Mouse (Mus musculus) gastrocnemius, postnatal 14 days (tissue): Measurements from ENCODE around the gene Hist1h1a. TPM values are rescaled to one million over a fixed set of nuclear protein-coding genes. Genes with fewer than 3 reads are reported as not detected.
"Not testable (repeated sequence)": the region's sequence is repeated elsewhere in the genome, so short reads cannot be mapped to it uniquely, and the experiment has no call there.

ENCODE experiments used
- DNase-seq: peaks from one replicate; pipeline ENCODE4 v3.0.0; 2021; ENCODE audit warnings: mixed read lengths
- intact Hi-C: fragments of 180-260 bp; cut with DNase I; formaldehyde crosslinking; loops from one replicate; pipeline ENCODE4 v1.15.1; 2025; ENCODE audit warnings: low total_unique reads
- total RNA-seq, 2 experiments: library from RNA; stranded (reverse); gene quantifications; 2 replicates each; pipeline ENCODE4 v1.2.3; 2021

The Hist1h1a gene
- total RNA-seq, 2 experiments from 2014 or later: 45.7 to 47.5 TPM

- no peak for DNase-seq
- intact Hi-C loops: no loop called here
Observed at GRCm38 (mm10) chr13:23757211-23757773, 6.2 kb upstream of the Hist1h1a start.

- DNase-seq: no peak
- intact Hi-C loops: no loop called here
Observed at GRCm38 (mm10) chr13:23757921-23758320, 5.5 kb upstream of the Hist1h1a start.

DNA sequence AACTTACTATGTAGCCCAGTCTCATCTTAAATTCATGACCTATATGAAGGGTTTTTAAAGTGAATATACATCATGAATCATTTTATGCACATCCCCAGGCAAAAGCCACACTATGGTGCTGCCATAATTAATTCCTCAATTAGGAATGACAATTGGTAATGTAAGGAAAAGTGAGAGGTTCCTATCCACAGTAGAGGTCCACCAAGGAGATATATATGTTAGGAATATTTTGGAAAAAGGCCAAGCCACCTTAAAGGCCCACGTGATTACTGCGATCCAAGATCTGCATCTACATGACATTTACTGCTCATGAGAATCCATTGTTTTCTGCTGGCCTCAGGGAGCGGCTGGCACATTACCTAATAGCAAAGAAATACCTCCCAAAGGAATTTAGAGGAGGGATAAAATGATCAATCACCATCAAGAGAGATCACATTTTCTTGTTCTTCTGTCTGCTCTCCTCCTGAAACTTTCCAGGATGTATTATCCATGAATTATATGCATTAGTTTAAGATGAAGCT is 4.2 kb upstream of the Hist1h1a start:
- intact Hi-C loops: no loop called here
- DNase-seq: no peak

DNA sequence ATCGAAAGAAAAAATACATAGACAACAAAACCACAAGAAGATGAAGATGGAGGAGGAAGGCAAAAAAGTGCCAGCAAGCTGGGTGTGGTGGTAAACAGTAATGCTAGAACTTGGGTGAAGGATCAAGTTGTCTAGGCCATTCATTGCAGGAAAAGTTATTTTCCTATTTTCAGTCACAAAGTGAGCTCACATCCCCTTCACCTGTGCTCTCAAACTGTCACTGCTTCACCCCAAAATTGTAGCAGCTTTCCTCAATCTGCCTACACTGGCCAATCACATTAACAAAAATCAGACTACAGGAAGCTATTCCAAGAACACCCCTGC is 3.6 kb upstream of the Hist1h1a start:
- intact Hi-C loops: no loop called here
- DNase-seq: no peak

- no peak for DNase-seq
- intact Hi-C loops: no loop called here
Observed at GRCm38 (mm10) chr13:23760240-23760971, 3.1 kb upstream of the Hist1h1a start.

DNA sequence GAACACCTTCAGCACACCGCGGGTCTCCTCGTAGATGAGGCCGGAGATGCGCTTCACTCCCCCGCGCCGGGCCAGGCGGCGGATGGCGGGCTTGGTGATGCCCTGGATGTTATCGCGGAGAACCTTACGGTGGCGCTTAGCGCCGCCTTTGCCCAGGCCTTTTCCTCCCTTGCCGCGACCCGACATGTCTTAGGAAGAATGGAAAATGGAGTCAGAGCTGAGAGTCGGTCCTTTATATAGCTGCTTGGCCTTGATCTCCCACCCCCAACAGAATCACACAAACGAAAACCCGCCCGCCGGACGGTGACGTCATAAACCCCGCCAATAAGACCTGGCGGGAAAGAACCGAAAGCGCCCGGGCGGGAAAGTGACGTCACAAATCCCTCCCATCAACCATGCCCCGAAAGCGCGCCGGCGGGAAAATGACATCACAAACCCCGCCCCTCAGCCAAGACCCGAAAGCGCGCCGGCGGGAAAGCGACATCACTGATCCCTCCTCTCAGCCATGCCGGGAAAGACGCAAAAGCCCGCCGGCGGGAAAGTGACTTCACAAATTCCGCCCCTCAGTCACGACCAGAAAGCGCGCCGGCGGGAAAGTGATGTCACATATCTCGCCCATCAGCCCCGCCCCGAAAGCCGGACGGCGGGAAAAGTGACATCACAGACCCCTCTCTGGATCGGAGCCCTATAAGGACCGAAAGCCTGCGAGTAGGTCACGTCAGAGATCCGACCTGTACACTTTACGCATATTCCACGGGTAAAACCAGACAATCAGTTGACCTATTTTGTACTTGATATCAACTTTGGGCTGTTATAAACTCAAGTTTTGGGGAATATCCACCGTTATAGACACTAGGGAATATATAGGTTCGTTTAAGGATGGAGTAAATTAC is 2.2 kb upstream of the Hist1h1a start, which contains the start of gene Hist1h4a:
TSS of gene Hist1h4a (minus strand) at position 259 of the 893 bp plus-strand sequence.
- peak; percentile 96 for DNase-seq
- intact Hi-C loops: no loop called here

DNA sequence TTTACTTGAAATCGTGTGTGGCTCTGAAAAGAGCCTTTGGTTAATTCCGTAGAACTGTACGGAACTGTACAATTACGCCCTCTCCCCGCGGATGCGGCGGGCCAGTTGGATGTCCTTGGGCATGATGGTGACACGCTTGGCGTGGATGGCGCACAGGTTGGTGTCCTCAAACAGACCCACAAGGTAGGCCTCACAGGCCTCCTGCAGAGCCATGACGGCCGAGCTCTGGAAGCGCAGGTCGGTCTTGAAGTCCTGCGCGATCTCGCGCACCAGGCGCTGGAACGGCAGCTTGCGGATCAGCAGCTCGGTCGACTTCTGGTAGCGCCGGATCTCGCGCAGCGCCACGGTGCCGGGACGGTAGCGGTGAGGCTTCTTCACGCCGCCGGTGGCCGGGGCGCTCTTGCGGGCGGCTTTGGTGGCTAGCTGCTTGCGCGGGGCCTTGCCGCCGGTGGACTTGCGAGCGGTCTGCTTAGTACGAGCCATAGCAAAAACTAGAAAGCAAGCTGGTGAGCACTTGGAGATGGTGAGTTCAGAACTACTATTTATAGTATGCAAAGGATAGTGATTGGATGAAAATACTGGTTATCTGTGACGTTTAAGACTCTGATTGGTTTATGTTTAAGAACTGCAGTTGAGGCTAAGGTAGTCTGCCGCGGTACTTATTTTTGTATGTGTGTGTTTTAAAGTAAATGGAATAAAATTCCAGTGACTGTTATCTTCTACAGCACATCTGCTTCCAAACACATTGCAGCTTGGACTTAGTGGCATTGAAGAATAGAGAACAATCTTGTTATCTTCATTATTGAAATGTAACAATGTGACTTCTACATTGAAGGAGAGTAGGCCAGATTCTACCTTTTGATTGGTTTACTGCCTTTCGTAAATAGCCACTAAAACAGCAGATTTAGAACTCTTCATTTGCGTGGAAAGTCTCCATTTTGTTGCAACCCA is 1.3 kb upstream of the Hist1h1a start, which contains the start of gene Hist1h3a:
TSS of gene Hist1h3a (minus strand) at position 516 of the 951 bp plus-strand sequence.
- DNase-seq: peak; percentile 27
- intact Hi-C loops: not testable (repeated sequence)

DNA sequence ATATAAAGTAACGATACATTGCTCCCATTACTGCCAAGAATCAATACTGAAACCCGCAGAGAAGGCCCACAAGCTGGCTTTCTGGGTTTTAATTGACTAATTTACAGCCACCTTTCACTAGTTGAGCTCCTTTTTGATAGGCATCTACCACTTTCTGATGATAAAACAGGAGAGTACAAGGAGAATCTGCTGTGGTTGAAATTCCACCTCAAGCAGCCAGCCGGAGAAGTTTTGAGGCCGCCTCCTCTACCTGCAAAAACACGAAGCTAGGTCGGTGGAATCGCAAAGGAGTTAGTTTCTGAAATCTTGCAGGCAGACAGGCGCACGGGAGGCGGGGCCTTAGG is 252 bp upstream of the Hist1h1a start:
- no peak for DNase-seq
- intact Hi-C loops: no loop called here

DNA sequence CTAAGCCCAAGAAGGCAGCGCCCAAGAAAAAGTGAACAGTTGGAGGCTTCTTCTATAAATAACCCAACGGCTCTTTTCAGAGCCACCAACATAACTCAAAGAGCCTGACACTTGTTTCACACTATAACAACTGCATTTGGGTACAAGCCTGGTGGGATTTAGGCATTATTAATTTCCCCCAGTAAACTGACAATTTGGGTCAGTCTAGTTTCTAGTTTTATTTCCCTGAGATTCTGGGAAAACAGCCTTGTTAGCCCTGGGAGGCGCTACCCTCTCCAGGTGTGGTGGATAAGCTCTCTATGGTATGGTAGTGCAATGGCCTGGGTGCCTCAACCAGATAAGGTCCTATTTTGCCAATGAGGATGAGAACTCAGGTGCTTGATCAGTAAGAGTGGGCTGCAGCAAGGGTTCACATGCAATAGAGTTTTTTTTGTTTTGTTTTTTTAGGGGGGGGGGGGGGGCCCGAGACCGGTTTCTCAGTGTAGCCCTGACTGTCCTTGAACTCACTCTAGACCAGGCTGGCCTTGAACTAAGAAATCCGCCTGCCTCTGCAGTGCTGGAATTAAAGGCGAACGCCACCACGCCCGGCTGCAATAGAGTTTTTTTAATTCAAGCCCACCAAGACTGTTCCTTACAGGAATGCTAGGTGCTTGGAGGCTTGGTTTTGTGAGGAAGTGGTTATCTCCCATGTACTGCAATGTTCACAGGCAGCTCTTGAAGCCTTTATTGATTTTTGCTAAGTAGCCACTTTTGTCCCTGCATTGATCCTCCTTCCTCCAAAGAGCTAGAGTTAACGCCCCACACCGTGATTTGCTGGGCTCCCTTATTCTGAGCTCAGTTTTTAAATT is 1.1 kb downstream of the Hist1h1a start:
- DNase-seq: no peak
- intact Hi-C loops: no loop called here

DNA sequence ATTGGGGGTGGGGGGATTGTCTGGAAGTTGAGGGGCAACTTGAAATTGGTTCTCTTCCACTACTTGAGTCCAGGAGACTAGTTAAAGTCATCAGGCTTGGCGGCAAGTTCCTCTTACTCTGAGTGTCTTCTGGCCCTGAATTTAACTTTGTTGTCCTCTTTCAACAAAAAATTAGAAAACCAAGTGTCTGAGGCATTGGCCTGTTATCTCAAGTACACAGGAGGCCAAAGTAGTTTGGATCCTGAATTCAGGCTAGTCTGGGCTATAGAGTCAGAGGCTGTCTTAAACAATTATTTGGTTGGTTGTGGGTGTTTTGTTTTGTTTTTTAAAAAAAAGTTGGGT is 1.7 kb downstream of the Hist1h1a start:
- DNase-seq: no peak
- intact Hi-C loops: no loop called here

DNA sequence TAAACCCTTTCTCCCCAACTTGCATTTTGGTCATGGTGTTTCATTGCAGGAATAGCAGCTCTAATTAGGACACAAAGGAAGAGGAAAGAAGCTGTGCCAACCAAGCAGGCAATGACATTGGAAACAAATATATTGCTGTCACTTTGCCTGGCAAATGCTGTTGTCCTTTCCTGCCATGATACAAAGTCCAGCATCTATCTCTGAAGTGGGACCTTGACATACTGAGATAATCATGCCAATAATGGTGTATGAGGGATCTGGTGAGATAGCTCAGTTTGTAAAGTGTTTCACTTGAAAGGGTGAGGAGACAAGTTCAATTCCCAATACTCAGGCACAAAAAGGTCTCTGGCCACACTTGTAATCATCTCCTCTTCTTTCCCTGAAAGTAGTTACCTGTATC is 3.3 kb downstream of the Hist1h1a start:
- intact Hi-C loops: no loop called here

DNA sequence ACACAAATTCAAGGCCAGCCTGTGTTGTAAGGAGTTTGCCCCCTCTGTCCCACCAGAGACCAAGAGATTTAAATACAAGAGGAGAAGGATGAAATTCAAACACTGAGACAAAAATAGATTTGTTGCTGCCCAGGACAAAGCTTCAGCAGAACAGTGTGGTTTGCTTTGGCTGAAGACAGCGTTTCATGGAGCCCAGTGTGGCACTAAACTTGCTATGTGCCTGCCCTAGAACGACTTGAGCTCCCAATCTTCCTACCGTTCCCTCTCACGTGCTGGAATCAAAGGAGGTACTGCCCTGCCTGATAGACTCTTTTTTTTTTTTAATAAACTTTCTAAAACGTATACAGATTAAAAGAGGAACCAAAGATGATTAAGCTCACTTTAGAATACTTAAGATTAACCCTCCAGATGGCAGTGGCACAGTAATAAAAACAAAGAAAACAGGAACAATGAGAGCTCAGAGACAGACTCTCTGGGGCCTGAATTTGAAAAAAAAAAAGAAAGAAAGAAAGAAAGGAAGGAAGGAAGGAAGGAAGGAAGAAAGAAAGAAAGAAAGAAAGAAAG is 5.5 kb downstream of the Hist1h1a start:
- DNase-seq: no peak
- intact Hi-C loops: no loop called here

More for the DNA sequence above, 3.3 kb downstream of the Hist1h1a start:
- DNase-seq: no peak

DNA sequence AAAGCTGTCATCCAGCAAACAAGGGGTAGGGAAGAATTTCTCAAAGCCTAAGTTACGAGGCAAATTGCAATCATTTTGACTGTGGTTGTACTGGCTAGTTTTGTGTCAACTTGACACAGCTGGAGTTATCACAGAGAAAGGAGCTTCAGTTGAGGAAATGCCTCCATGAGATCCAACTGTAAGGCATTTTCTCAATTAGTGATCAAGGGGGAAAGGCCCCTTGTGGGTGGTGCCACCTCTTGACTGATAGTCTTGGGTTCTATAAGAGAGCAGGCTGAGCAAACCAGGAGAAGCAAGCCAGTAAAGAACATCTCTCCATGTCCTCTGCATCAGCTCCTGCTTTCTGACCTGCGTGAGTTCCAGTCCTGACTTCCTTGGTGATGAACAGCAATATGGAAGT is 6.1 kb downstream of the Hist1h1a start, which contains the start of gene Trim38:
TSS of gene Trim38 (plus strand) at position 301 of the 400 bp plus-strand sequence.
- DNase-seq, intact Hi-C loops: not testable (repeated sequence)

- intact Hi-C loops: no loop called here
- peak; percentile 19 for DNase-seq
Observed at GRCm38 (mm10) chr13:23772561-23773313, 9.3 kb downstream of the Hist1h1a start.

DNA sequence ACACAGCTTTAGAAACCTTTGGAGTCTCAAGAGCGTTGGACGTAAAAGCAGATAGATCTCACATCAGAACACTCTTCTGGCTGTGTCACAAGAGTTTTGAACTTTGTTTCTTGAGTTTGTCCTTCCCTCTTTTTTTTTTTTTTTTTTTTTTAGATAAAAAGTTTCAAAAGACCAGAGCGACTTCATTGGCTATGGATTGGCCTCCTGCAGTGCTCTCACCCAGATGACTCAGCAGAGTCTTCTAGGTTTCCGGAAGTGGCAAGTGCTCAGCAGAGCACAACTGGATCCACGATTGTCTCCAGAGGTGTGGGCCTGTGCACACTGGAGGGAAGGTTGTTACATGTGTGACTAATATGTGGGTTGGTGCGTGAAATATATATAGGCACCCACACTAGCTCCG is 14.9 kb downstream of the Hist1h1a start:
- no peak for DNase-seq
- intact Hi-C loops: no loop called here

GRCm38 (mm10) chr13:23779025-23779424 is 15.6 kb downstream of the Hist1h1a start:
- intact Hi-C loops: no loop called here
- no peak for DNase-seq

GRCm38 (mm10) chr13:23792520-23792919 is 29.1 kb downstream of the Hist1h1a start:
- intact Hi-C loops: no loop called here

More at GRCm38 (mm10) chr13:23792520-23792919, 29.1 kb downstream of the Hist1h1a start:
- peak; percentile 6 for DNase-seq
